In the genomic region with DNA sequence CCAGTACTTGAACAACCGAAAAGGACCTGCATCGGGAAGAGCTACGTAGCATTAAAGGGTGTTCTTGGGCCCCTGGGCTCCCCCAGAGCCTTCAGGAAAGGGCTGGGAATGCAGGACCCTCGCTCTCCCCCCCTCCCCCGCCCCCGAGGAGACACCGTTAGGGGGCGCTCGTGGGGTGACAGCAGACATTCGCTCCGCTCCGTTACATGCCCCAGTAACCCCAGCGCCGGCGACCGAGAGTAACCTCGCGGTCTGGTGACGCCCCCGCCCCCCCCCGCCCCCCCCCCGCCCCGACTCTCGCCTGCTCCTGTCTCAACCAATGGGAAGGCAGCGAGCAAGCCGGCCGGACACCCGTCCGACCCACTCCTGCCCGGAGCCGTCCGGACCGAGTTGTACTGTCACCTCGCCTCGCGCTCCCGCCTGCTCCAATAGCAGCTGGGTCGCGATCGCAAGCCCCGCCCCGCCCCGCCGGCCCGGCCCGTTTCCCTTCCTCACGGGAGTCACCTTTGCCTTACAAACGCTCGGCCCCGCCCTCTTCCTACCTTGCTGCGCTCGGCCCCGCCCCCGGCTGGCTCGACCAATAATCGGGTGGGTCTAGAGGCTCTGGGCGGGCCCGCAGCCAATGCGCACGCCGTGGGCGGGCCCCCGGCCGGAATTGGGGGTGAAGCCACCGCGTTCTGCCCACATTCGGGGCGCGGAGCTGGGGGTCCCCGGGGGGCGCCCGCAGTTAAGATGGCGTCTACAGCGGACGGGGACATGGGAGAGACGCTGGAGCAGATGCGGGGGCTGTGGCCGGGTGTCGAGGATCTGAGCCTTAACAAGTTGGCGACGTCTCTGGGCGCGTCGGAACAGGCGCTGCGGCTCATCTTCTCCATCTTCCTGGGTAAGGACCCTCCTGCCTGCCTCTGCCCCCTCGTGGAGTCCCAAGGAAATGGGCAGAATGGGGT, we compare ENCODE assay signal across 8 mouse cellular contexts. TPM values are rescaled to one million over a fixed set of nuclear protein-coding genes. Genes with fewer than 3 reads are reported as not detected.
DNase-seq lines count a peak whose midpoint lies in the region; ATAC-seq and TF ChIP-seq lines count a peak whose summit lies in the region.

Lpcat3 (plus strand) TSS at position 551 of the 947 bp plus-strand sequence.

- H3K4me2 ChIP-seq in heart, embryonic 12.5 days = peak within 1 kb of the TSS; percentile 81
- peak within 1 kb of the TSS; percentile 69 for H3K4me2 ChIP-seq in kidney, postnatal 0 days (ENCODE audit: low read length)
- peak within 1 kb of the TSS; percentile 69 for H3K4me2 ChIP-seq in liver, embryonic 11.5 days
- peak within 1 kb of the TSS; percentile 63 for H3K4me2 ChIP-seq in stomach, embryonic 14.5 days (replicated peaks; ENCODE audit: low read depth, low read length)

- H3K9ac ChIP-seq in heart, embryonic 12.5 days = peak within 1 kb of the TSS; percentile 70
- H3K9ac ChIP-seq in kidney, postnatal 0 days (ENCODE audit: low read depth, low read length) = peak within 1 kb of the TSS; percentile 59
- peak within 1 kb of the TSS; percentile 78 for H3K9ac ChIP-seq in liver, embryonic 11.5 days (ENCODE audit: low read depth, low read length)
- peak within 1 kb of the TSS; percentile 40; the same call in 1 of the 2 replicates for H3K9ac ChIP-seq in stomach, embryonic 14.5 days (replicated peaks; ENCODE audit: low read depth, low read length)

- WGBS in heart, embryonic 12.5 days = 1% methylated on average over 64 of the region's 87 CpGs
- 1% methylated on average over 60 of the region's 87 CpGs for WGBS in kidney, postnatal 0 days
- 1% methylated on average over 75 of the region's 87 CpGs for WGBS in liver, embryonic 11.5 days
- WGBS in stomach, embryonic 14.5 days = under 1% methylated on average over 82 of the region's 87 CpGs

- H3K9me3 ChIP-seq in heart, embryonic 12.5 days (replicated peaks) = no peaks in the 10 kb centered on the region
- H3K9me3 ChIP-seq in kidney, postnatal 0 days (replicated peaks; ENCODE audit: low read length) = no peaks in the 10 kb centered on the region
- no peaks in the 10 kb centered on the region for H3K9me3 ChIP-seq in liver, embryonic 11.5 days (ENCODE audit: control insufficient read depth, low read length)
- no peaks in the 10 kb centered on the region for H3K9me3 ChIP-seq in stomach, embryonic 14.5 days (ENCODE audit: control insufficient read depth, low read depth, low read length)

- peak; percentile 99 for DNase-seq in CD4-positive helper T cell, adult 2 months (ENCODE audit: low read depth, low spot score)
- DNase-seq in brain, embryonic 18.5 days (ENCODE audit: low read depth, low spot score) = peak; percentile 90
- DNase-seq in kidney, postnatal 0 days (ENCODE audit: low spot score) = peak; percentile 98
- DNase-seq in liver, embryonic 11.5 days (ENCODE audit: low spot score) = peak; percentile 100
- peak; percentile 99 for DNase-seq in naive thymus-derived CD4-positive, alpha-beta T cell, adult 2 months (ENCODE audit: low read depth)

- peak; percentile 73 for TF ChIP-seq CTCF in kidney, postnatal 0 days (IDR thresholded peaks at IDR 0.05; ENCODE audit: low read depth)

- H3K4me3 ChIP-seq in heart, embryonic 12.5 days = peak within 1 kb of the TSS; percentile 82
- H3K4me3 ChIP-seq in kidney, postnatal 0 days (replicated peaks; ENCODE audit: low read depth, low read length) = peak within 1 kb of the TSS; percentile 69
- peak within 1 kb of the TSS; percentile 83 for H3K4me3 ChIP-seq in liver, embryonic 11.5 days (ENCODE audit: low read depth, low read length)
- peak within 1 kb of the TSS; percentile 63 for H3K4me3 ChIP-seq in stomach, embryonic 14.5 days (ENCODE audit: low read depth, low read length)

- peaks cover 8% of the 10 kb centered on the region; the same call in 1 of the 2 replicates for H3K4me1 ChIP-seq in heart, embryonic 12.5 days (replicated peaks)
- 0 out of 2 replicates have a peak, but pooled peaks cover 4% of the 10 kb centered on the region for H3K4me1 ChIP-seq in kidney, postnatal 0 days (replicated peaks; ENCODE audit: insufficient read depth, low read length)
- peaks cover 11% of the 10 kb centered on the region for H3K4me1 ChIP-seq in liver, embryonic 11.5 days (replicated peaks; ENCODE audit: control insufficient read depth, insufficient read depth, low read length)
- H3K4me1 ChIP-seq in stomach, embryonic 14.5 days (ENCODE audit: control insufficient read depth, insufficient read depth, low read length) = no peaks in the 10 kb centered on the region

- ATAC-seq in erythroid progenitor cell, adult 5-6 weeks (replicated peaks; ENCODE audit: low FRiP score, poor library complexity, severe bottlenecking) = peak; percentile 92
- peak; percentile 99 for ATAC-seq in heart, embryonic 12.5 days (ENCODE audit: insufficient number of reproducible peaks, low FRiP score)
- ATAC-seq in kidney, postnatal 0 days (replicated peaks; ENCODE audit: low FRiP score, low read depth) = peak; percentile 98
- ATAC-seq in liver, embryonic 11.5 days (replicated peaks; ENCODE audit: low FRiP score) = peak; percentile 98
- ATAC-seq in stomach, embryonic 14.5 days (ENCODE audit: insufficient number of reproducible peaks, insufficient read depth, low FRiP score, low read depth) = peak; percentile 98

- H3K27me3 ChIP-seq in heart, embryonic 12.5 days (replicated peaks) = no peaks in the 10 kb centered on the region
- no peaks in the 10 kb centered on the region for H3K27me3 ChIP-seq in kidney, postnatal 0 days (ENCODE audit: insufficient read depth, low read length)
- no peaks in the 10 kb centered on the region for H3K27me3 ChIP-seq in liver, embryonic 11.5 days (replicated peaks; ENCODE audit: control insufficient read depth, insufficient read depth, low read length)
- no peaks in the 10 kb centered on the region for H3K27me3 ChIP-seq in stomach, embryonic 14.5 days (ENCODE audit: control insufficient read depth, insufficient read depth, low read length)

- H3K27ac ChIP-seq in heart, embryonic 12.5 days (ENCODE audit: poor library complexity, severe bottlenecking) = peak within 1 kb of the TSS; percentile 80
- peak within 1 kb of the TSS; percentile 77 for H3K27ac ChIP-seq in kidney, postnatal 0 days
- H3K27ac ChIP-seq in liver, embryonic 11.5 days (ENCODE audit: low read depth, low read length) = peak within 1 kb of the TSS; percentile 83
- peak within 1 kb of the TSS; percentile 53 for H3K27ac ChIP-seq in stomach, embryonic 14.5 days (ENCODE audit: low read length)

- no peaks in the 10 kb centered on the region for H3K36me3 ChIP-seq in heart, embryonic 12.5 days
- no peaks in the 10 kb centered on the region for H3K36me3 ChIP-seq in kidney, postnatal 0 days (ENCODE audit: insufficient read depth, low read length)
- no peaks in the 10 kb centered on the region for H3K36me3 ChIP-seq in liver, embryonic 11.5 days (ENCODE audit: control insufficient read depth, insufficient read depth, low read length)
- H3K36me3 ChIP-seq in stomach, embryonic 14.5 days (ENCODE audit: control insufficient read depth, insufficient read depth, low read length) = no peaks in the 10 kb centered on the region

RNA-seq across cellular contexts. Expression of gene Lpcat3, which starts in this region (rescaled TPM):
- total RNA-seq in erythroid progenitor cell, adult 5-6 weeks (2015; ENCODE audit: low replicate concordance) = 452 and 538 TPM in 2 replicates
- total RNA-seq in erythroid progenitor cell, adult 5-6 weeks (2017; ENCODE audit: low replicate concordance) = 191 and 249 TPM in 2 replicates
- 37.4 and 40.0 TPM in 2 replicates for polyA plus RNA-seq in heart, embryonic 12.5 days (2016; fragmentation: Nextera tagmentation; extraction: Ambion mirVana)
- polyA plus RNA-seq in kidney, postnatal 0 days (2015; fragmentation: Nextera tagmentation; extraction: Ambion mirVana) = 90.6 and 93.4 TPM in 2 replicates
- polyA plus RNA-seq in liver, embryonic 11.5 days (2014; fragmentation: Nextera tagmentation; extraction: Ambion mirVana) = 84.2 and 90.0 TPM in 2 replicates
- 58.6 and 60.0 TPM in 2 replicates for polyA plus RNA-seq in stomach, embryonic 14.5 days (2014; fragmentation: Nextera tagmentation; extraction: Ambion mirVana)

Comparison
In these comparisons a context has a peak if more than half of its experiments do, and no peak if none do; other contexts are left out.
1. Peak in every context shown above with its lines: DNase-seq, ATAC-seq, H3K4me3 ChIP-seq and H3K27ac ChIP-seq.